Mouse (Mus musculus) lung, postnatal 0 days (tissue): ENCODE results near the gene Cd46.

Experiments
- CTCF ChIP-seq: IDR thresholded peaks from 2 replicates; pipeline ENCODE4 v1.5.1; 2016; ENCODE audit warnings: antibody characterized with exemption, mild to moderate bottlenecking
- EP300 ChIP-seq: IDR thresholded peaks from 2 replicates; pipeline ENCODE4 v1.6.1; 2016; ENCODE audit warnings: antibody characterized with exemption, mild to moderate bottlenecking, control low read depth

DNA sequence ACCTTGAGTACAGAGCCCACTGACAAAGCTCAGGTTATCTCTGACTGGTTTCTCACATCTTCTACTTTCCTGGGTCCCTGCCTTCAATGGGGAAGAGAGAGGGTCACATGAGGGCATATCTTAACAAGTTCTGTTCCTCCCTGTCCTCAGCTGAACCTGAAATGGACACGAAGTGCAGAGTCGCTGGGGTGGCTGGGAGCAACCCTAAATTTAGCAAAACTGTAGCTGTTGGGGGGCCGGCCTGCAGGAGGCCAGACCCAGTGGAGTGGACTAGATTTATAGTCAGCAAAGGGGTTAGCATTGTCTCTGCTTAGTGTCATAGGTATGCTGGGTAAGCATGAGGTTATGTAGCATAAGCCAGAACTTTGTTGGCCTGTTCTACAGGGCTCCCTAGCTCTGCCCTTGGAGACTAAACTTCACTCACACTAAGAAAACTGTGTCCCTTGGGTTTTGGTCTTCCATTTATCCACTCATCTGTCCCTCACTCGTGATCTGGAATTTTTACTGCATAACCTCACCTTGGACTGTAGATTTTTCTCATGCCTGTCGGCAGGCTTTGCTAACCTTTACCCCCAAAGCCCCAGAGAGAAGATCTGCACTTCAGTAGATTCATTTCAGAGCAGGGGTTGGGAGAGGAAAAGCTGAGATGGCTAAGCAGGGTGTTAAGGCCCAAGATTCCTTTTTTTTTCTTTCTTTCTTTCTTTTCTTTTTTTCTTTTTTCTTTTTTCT is 99.3 kb downstream of the Cd46 start:
- TF ChIP-seq CTCF = no peak
- TF ChIP-seq EP300 = no peak
